Mouse (Mus musculus): ENCODE measurements around the gene Olfr1184.
"Not testable (repeated sequence)": the region's sequence is repeated elsewhere in the genome, so short reads cannot be mapped to it uniquely, and the experiment has no call there.

Olfr1184 gene

GRCm38 (mm10) chr2:88483298-88483697 is at the start of gene Olfr1184:
Olfr1184 (plus strand) TSS chr2:88483598.
- H3K27me3 ChIP-seq (ENCODE audit: insufficient read depth, low read length): no peaks in the 10 kb centered on the region
- TF ChIP-seq NANOG (IDR thresholded peaks at IDR 0.05; ENCODE audit: borderline replicate concordance, low read length): no peak
- TF ChIP-seq CTCF (conservative IDR thresholded peaks at IDR 0.05; ENCODE audit: low read length): no peak
- no peak for TF ChIP-seq POU5F1 (IDR thresholded peaks at IDR 0.05; ENCODE audit: borderline replicate concordance, low read length)
- H3K4me3 ChIP-seq (replicated peaks; ENCODE audit: low read length): no peak within 1 kb of the TSS
- H3K4me1 ChIP-seq (replicated peaks; ENCODE audit: low read depth, low read length): no peaks in the 10 kb centered on the region
- H3K9me3 ChIP-seq (ENCODE audit: low read length): no peaks in the 10 kb centered on the region
- no peaks in the 10 kb centered on the region for H3K36me3 ChIP-seq (ENCODE audit: insufficient read depth, low read length)

DNA sequence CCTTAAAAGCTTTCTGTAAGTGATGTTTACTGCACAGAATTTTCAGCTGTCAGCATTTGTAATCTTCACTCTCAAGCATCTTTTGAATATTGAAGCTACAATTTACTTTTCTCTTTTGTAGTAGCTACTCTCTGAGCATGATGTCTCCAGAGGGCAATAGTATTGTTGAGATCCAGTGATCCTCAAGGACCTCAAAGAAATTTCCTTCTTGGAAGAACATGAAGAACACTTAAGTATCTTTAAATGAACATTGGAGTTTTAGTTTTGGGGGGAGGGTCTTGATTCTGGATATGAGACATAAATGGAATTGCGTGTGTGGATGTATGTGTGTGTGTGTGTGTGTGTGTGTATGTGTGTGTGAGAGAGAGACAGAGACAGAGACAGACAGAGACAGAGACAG is 34.4 kb upstream of the Olfr1184 start, which contains the start of gene Gm13757:
Gene Gm13757, minus strand, starts transcription at position 101 of the 400 bp plus-strand sequence.
- TF ChIP-seq CTCF (conservative IDR thresholded peaks at IDR 0.05; ENCODE audit: low read length) (no peak), POU5F1 (IDR thresholded peaks at IDR 0.05; ENCODE audit: borderline replicate concordance, low read length) (no peak), NANOG (IDR thresholded peaks at IDR 0.05; ENCODE audit: borderline replicate concordance, low read length) (no peak)
- H3K36me3 ChIP-seq (ENCODE audit: insufficient read depth, low read length): no peaks in the 10 kb centered on the region
- no peak within 1 kb of the TSS for H3K4me3 ChIP-seq (replicated peaks; ENCODE audit: low read length)
- no peaks in the 10 kb centered on the region for H3K9me3 ChIP-seq (ENCODE audit: low read length)
- no peaks in the 10 kb centered on the region for H3K4me1 ChIP-seq (replicated peaks; ENCODE audit: low read depth, low read length)
- no peaks in the 10 kb centered on the region for H3K27me3 ChIP-seq (ENCODE audit: insufficient read depth, low read length)

GRCm38 (mm10) chr2:88454567-88454966 is 28.8 kb upstream of the Olfr1184 start, which contains the start of gene Olfr1183:
Olfr1183 (plus strand) TSS chr2:88454867.
- not testable (repeated sequence) for H3K36me3 ChIP-seq (ENCODE audit: insufficient read depth, low read length); H3K4me1 ChIP-seq (replicated peaks; ENCODE audit: low read depth, low read length); H3K4me3 ChIP-seq (replicated peaks; ENCODE audit: low read length); H3K9me3 ChIP-seq (ENCODE audit: low read length); H3K27me3 ChIP-seq (ENCODE audit: insufficient read depth, low read length)

- H3K9me3 ChIP-seq (ENCODE audit: low read length): no peaks in the 10 kb centered on the region
- H3K27me3 ChIP-seq (ENCODE audit: insufficient read depth, low read length): no peaks in the 10 kb centered on the region
- no peak for TF ChIP-seq NANOG (IDR thresholded peaks at IDR 0.05; ENCODE audit: borderline replicate concordance, low read length)
- no peak for TF ChIP-seq CTCF (conservative IDR thresholded peaks at IDR 0.05; ENCODE audit: low read length)
- TF ChIP-seq POU5F1 (IDR thresholded peaks at IDR 0.05; ENCODE audit: borderline replicate concordance, low read length): no peak
- no peaks in the 10 kb centered on the region for H3K4me1 ChIP-seq (replicated peaks; ENCODE audit: low read depth, low read length)
- no peak within 1 kb of the TSS for H3K4me3 ChIP-seq (replicated peaks; ENCODE audit: low read length)
- no peaks in the 10 kb centered on the region for H3K36me3 ChIP-seq (ENCODE audit: insufficient read depth, low read length)
Observed at GRCm38 (mm10) chr2:88493020-88493419, 9.6 kb downstream of the Olfr1184 start, which contains the start of gene Olfr1185-ps1. Olfr1185-ps1 (plus strand) TSS chr2:88493320.

- no peaks in the 10 kb centered on the region for H3K4me1 ChIP-seq (replicated peaks; ENCODE audit: low read depth, low read length)
- H3K36me3 ChIP-seq (ENCODE audit: insufficient read depth, low read length): no peaks in the 10 kb centered on the region
- H3K4me3 ChIP-seq (replicated peaks; ENCODE audit: low read length): no peak within 1 kb of the TSS
- TF ChIP-seq NANOG (IDR thresholded peaks at IDR 0.05; ENCODE audit: borderline replicate concordance, low read length) (no peak), POU5F1 (IDR thresholded peaks at IDR 0.05; ENCODE audit: borderline replicate concordance, low read length) (no peak), CTCF (conservative IDR thresholded peaks at IDR 0.05; ENCODE audit: low read length) (no peak)
- no peaks in the 10 kb centered on the region for H3K27me3 ChIP-seq (ENCODE audit: insufficient read depth, low read length)
- peaks cover 12% of the 10 kb centered on the region; the same call in 1 of the 2 replicates for H3K9me3 ChIP-seq (ENCODE audit: low read length)
Observed at GRCm38 (mm10) chr2:88518251-88518650, 34.9 kb downstream of the Olfr1184 start, which contains the start of gene Olfr1186. Olfr1186 (plus strand) TSS chr2:88518551.

- Histone ChIP-seq H3K36me3 (ENCODE audit: insufficient read depth, low read length) (no peaks in the 10 kb centered on the region), H3K27me3 (ENCODE audit: insufficient read depth, low read length) (no peaks in the 10 kb centered on the region), H3K4me1 (replicated peaks; ENCODE audit: low read depth, low read length) (no peaks in the 10 kb centered on the region), H3K4me3 (replicated peaks; ENCODE audit: low read length) (no peak overlapping the region), H3K9me3 (ENCODE audit: low read length) (peaks cover 18% of the 10 kb centered on the region)
- TF ChIP-seq CTCF (conservative IDR thresholded peaks at IDR 0.05; ENCODE audit: low read length) (no peak), NANOG (IDR thresholded peaks at IDR 0.05; ENCODE audit: borderline replicate concordance, low read length) (no peak), POU5F1 (IDR thresholded peaks at IDR 0.05; ENCODE audit: borderline replicate concordance, low read length) (no peak)
Observed at GRCm38 (mm10) chr2:88525720-88526119, 42.3 kb downstream of the Olfr1184 start.
